Mouse (Mus musculus): Measurements from ENCODE around the gene Gm10961. TPM values are rescaled to one million over a fixed set of nuclear protein-coding genes. Genes with fewer than 3 reads are reported as not detected.

The Gm10961 gene
- total RNA-seq (2012; rRNA removed), result not detected in 2 replicates

DNA sequence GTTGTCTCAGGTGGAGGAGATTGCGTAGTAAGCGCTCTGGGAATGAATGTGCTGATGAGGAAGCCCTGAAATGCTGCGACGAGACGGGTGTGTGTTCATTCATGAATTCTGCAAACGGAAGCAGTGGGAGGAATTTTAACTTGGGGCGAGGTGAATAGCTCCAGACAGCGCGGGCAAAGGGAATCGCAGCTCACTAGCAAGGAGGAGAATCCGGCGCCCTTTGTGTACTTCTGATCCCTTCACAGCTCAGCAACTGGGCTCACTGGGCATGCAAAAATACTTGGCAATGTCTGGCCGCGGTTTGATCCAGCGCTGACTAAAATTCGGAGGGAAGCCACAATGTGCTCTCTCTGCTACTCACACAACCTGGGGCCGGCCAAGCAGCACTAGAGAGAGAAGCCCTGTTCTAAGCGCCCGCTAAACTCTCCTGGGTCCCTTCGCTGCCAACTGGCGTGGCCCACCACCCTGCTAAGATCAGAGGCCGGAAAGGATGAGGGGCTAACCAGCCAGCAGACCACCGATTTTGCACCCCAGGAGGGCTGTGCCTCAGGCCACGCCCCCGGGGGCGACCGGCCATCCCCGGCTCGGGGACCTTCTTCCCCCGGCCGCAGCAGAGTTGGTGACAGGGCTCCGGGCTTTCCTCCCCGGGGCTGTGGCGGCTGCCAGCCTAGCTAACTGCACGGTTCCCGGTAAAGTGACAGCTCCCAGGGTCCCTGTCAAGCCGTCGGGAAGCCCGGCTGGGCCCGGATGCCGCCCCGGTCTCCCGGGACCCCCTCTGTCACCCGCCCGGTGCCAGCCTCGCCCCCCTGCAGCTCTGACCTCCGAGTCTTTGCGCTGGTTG, at the start of gene Gm10961:
Gene Gm10961, plus strand, starts transcription at position 641 of the 841 bp plus-strand sequence.
- peak; percentile 19 for DNase-seq (ENCODE audit: low read depth, low spot score)
- in situ Hi-C loops (cut with MboI; ENCODE audit: low sequenced_read_pairs in 2 of 2, unreplicated experiment in 2 of 2), result no loop called here
- no peak for TF ChIP-seq HCFC1 (IDR thresholded peaks at IDR 0.05; ENCODE audit: borderline replicate concordance, insufficient read depth, low read length)
- TF ChIP-seq ZNF384 (IDR thresholded peaks at IDR 0.05; ENCODE audit: low read depth, low read length), result no peak
- no peak for TF ChIP-seq ZC3H11A (IDR thresholded peaks at IDR 0.05; ENCODE audit: borderline replicate concordance, low read depth, low read length)
- TF ChIP-seq MAFK (IDR thresholded peaks at IDR 0.05; ENCODE audit: insufficient read depth, low read depth, low read length), result no peak
- no peak for TF ChIP-seq CHD2 (IDR thresholded peaks at IDR 0.05; ENCODE audit: low read depth, low read length)

DNA sequence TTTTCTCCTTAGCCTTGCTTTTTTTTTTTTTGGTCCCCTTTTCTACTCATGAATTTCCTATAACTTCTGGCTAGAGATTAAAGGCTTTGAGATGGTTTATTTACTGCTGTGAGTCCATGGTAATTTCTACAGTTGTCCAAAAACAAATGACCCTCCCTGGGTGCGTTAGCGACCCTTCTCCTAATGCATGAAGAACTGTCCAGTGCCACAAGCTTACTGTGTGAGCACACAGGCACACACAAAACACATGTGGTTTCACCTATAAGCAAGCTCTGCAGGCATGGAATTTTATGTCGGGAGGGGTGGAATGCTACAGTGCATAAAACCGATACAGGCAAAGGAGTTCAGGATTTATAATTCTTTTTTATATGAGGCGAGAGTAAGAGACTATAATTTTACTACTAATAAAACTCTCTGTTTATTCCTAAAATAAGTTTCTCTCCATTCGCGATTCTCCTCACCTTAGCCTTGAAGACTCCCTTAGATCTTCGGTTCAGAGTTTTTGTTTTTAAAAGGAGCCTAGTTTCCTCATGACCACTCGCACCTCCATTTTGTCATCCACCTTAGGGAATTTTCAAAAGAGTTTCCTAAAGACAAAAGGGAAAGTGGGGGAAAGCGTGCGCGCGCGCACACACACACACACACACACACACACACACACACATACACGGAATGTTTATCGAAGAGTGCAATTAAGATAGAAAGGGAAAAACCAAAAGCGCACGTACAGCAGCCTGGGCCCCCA, 48.8 kb upstream of the Gm10961 start:
- in situ Hi-C loops (cut with MboI; ENCODE audit: low sequenced_read_pairs in 2 of 2, unreplicated experiment in 2 of 2), result no loop called here
- Histone ChIP-seq H3K4me3 (ENCODE audit: insufficient read depth in 1 of 2, low read depth in 1 of 2, low read length in 2 of 2, poor library complexity in 1 of 2, severe bottlenecking in 1 of 2) (peak overlapping the region; percentile 26 to 56), H3K9me3 (ENCODE audit: control insufficient read depth, insufficient read depth, low read depth, low read length) (no peaks in the 10 kb centered on the region), H3K9ac (ENCODE audit: insufficient read depth, low read depth, low read length, poor library complexity, severe bottlenecking) (no peak overlapping the region; the same call in 1 of the 2 replicates), H3K4me1 (ENCODE audit: control insufficient read depth in 2 of 2, insufficient read depth in 2 of 2, low read length in 2 of 2, poor library complexity in 1 of 2) (no peaks in the 10 kb centered on the region), H3K27ac (ENCODE audit: insufficient read depth, low read depth, low read length, poor library complexity, severe bottlenecking) (no peak overlapping the region), H3K36me3 (ENCODE audit: control insufficient read depth, insufficient read depth, low read length, poor library complexity, severe bottlenecking) (no peaks in the 10 kb centered on the region)
- TF ChIP-seq MAFK (IDR thresholded peaks at IDR 0.05; ENCODE audit: insufficient read depth, low read depth, low read length), result no peak
- TF ChIP-seq ZNF384 (IDR thresholded peaks at IDR 0.05; ENCODE audit: low read depth, low read length), result no peak
- TF ChIP-seq CHD2 (IDR thresholded peaks at IDR 0.05; ENCODE audit: low read depth, low read length), result no peak
- no peak for TF ChIP-seq HCFC1 (IDR thresholded peaks at IDR 0.05; ENCODE audit: borderline replicate concordance, insufficient read depth, low read length)
- no peak for TF ChIP-seq ZC3H11A (IDR thresholded peaks at IDR 0.05; ENCODE audit: borderline replicate concordance, low read depth, low read length)
- no peak for DNase-seq (ENCODE audit: low read depth, low spot score)

More for the DNA sequence above, at the start of gene Gm10961:
- Histone ChIP-seq H3K4me3 (ENCODE audit: insufficient read depth in 1 of 2, low read depth in 1 of 2, low read length in 2 of 2, poor library complexity in 1 of 2, severe bottlenecking in 1 of 2) (peak within 1 kb of the TSS; percentile 91 to 97), H3K4me1 (ENCODE audit: control insufficient read depth in 2 of 2, insufficient read depth in 2 of 2, low read length in 2 of 2, poor library complexity in 1 of 2) (no peaks in the 10 kb centered on the region), H3K27ac (ENCODE audit: insufficient read depth, low read depth, low read length, poor library complexity, severe bottlenecking) (no peak within 1 kb of the TSS), H3K36me3 (ENCODE audit: control insufficient read depth, insufficient read depth, low read length, poor library complexity, severe bottlenecking) (peaks cover 13% of the 10 kb centered on the region), H3K9ac (ENCODE audit: insufficient read depth, low read depth, low read length, poor library complexity, severe bottlenecking) (peak within 1 kb of the TSS; percentile 95), H3K9me3 (ENCODE audit: control insufficient read depth, insufficient read depth, low read depth, low read length) (no peaks in the 10 kb centered on the region)

- peak overlapping the region; percentile 27; the same call in 1 of the 2 replicates for H3K9ac ChIP-seq (ENCODE audit: insufficient read depth, low read depth, low read length, poor library complexity, severe bottlenecking)
- peak overlapping the region; percentile 26 to 56 for H3K4me3 ChIP-seq (ENCODE audit: insufficient read depth in 1 of 2, low read depth in 1 of 2, low read length in 2 of 2, poor library complexity in 1 of 2, severe bottlenecking in 1 of 2)
- H3K36me3 ChIP-seq (ENCODE audit: control insufficient read depth, insufficient read depth, low read length, poor library complexity, severe bottlenecking), result no peaks in the 10 kb centered on the region
- no peak overlapping the region for H3K27ac ChIP-seq (ENCODE audit: insufficient read depth, low read depth, low read length, poor library complexity, severe bottlenecking)
- no peaks in the 10 kb centered on the region for H3K9me3 ChIP-seq (ENCODE audit: control insufficient read depth, insufficient read depth, low read depth, low read length)
- in situ Hi-C loops (cut with MboI; ENCODE audit: low sequenced_read_pairs in 2 of 2, unreplicated experiment in 2 of 2), result no loop called here
- TF ChIP-seq HCFC1 (IDR thresholded peaks at IDR 0.05; ENCODE audit: borderline replicate concordance, insufficient read depth, low read length), result no peak
- no peak for TF ChIP-seq CHD2 (IDR thresholded peaks at IDR 0.05; ENCODE audit: low read depth, low read length)
- TF ChIP-seq ZNF384 (IDR thresholded peaks at IDR 0.05; ENCODE audit: low read depth, low read length), result no peak
- TF ChIP-seq ZC3H11A (IDR thresholded peaks at IDR 0.05; ENCODE audit: borderline replicate concordance, low read depth, low read length), result no peak
- TF ChIP-seq MAFK (IDR thresholded peaks at IDR 0.05; ENCODE audit: insufficient read depth, low read depth, low read length), result no peak
- no peaks in the 10 kb centered on the region for H3K4me1 ChIP-seq (ENCODE audit: control insufficient read depth in 2 of 2, insufficient read depth in 2 of 2, low read length in 2 of 2, poor library complexity in 1 of 2)
- no peak for DNase-seq (ENCODE audit: low read depth, low spot score)
These were observed 48.0 kb upstream of the Gm10961 start for GRCm38 (mm10) chr3:107582875-107583767.

- Histone ChIP-seq H3K36me3 (ENCODE audit: control insufficient read depth, insufficient read depth, low read length, poor library complexity, severe bottlenecking) (no peaks in the 10 kb centered on the region), H3K9me3 (ENCODE audit: control insufficient read depth, insufficient read depth, low read depth, low read length) (no peaks in the 10 kb centered on the region), H3K4me3 (ENCODE audit: insufficient read depth in 1 of 2, low read depth in 1 of 2, low read length in 2 of 2, poor library complexity in 1 of 2, severe bottlenecking in 1 of 2) (no peak overlapping the region), H3K9ac (ENCODE audit: insufficient read depth, low read depth, low read length, poor library complexity, severe bottlenecking) (no peak overlapping the region), H3K27ac (ENCODE audit: insufficient read depth, low read depth, low read length, poor library complexity, severe bottlenecking) (no peak overlapping the region), H3K4me1 (ENCODE audit: control insufficient read depth in 2 of 2, insufficient read depth in 2 of 2, low read length in 2 of 2, poor library complexity in 1 of 2) (no peaks in the 10 kb centered on the region)
- no peak for TF ChIP-seq MAFK (IDR thresholded peaks at IDR 0.05; ENCODE audit: insufficient read depth, low read depth, low read length)
- no peak for TF ChIP-seq ZC3H11A (IDR thresholded peaks at IDR 0.05; ENCODE audit: borderline replicate concordance, low read depth, low read length)
- no peak for TF ChIP-seq ZNF384 (IDR thresholded peaks at IDR 0.05; ENCODE audit: low read depth, low read length)
- TF ChIP-seq CHD2 (IDR thresholded peaks at IDR 0.05; ENCODE audit: low read depth, low read length), result no peak
- TF ChIP-seq HCFC1 (IDR thresholded peaks at IDR 0.05; ENCODE audit: borderline replicate concordance, insufficient read depth, low read length), result no peak
- in situ Hi-C loops (cut with MboI; ENCODE audit: low sequenced_read_pairs in 2 of 2, unreplicated experiment in 2 of 2), result no loop called here
- DNase-seq (ENCODE audit: low read depth, low spot score), result no peak
These were observed 47.2 kb upstream of the Gm10961 start for GRCm38 (mm10) chr3:107583893-107584292.

Measured in ES-E14 (cell line).